Mouse (Mus musculus): ENCODE measurements around the gene Gnb1l.

The Gnb1l gene

GRCm38 (mm10) chr16:18498558-18498990, at the start of gene Gnb1l, which contains the start of gene Rtl10:
Gene Gnb1l (plus strand): TSS chr16:18498713.
Gene Rtl10 (plus strand): TSS chr16:18498901.
- peak; percentile 96 for DNase-seq (ENCODE audit: low spot score)

DNA sequence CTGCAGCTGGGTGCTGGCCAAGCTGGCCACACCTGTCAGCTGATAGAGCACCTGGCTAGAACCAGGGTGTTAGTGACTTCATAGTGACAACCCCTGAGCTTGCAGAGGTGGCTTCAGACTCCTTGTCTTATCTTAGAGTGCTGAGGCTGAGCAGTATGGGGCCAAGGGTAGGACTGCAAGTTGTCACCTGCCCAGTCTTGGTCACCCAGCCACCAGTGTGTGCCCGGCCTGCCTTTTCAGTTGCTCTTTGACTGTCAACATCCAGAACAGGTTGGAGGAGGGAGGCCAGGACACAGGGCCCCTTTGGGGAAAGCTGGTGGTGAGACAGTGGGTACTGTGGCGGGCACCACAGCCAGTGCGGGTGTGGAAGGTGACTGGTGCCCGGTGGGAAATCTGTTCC, 49.5 kb upstream of the Gnb1l start:
- DNase-seq (ENCODE audit: low spot score), result no peak

GRCm38 (mm10) chr16:18451486-18452181, 46.9 kb upstream of the Gnb1l start:
- DNase-seq (ENCODE audit: low spot score), result peak; percentile 54

- DNase-seq (ENCODE audit: low spot score), result no peak
Observed at GRCm38 (mm10) chr16:18452361-18452862, 46.1 kb upstream of the Gnb1l start.

GRCm38 (mm10) chr16:18453846-18454245, 44.7 kb upstream of the Gnb1l start:
- peak; percentile 27 for DNase-seq (ENCODE audit: low spot score)

- no peak for DNase-seq (ENCODE audit: low spot score)
Observed at GRCm38 (mm10) chr16:18455407-18455806, 43.1 kb upstream of the Gnb1l start.

- no peak for DNase-seq (ENCODE audit: low spot score)
Observed at GRCm38 (mm10) chr16:18458661-18459060, 39.9 kb upstream of the Gnb1l start.

GRCm38 (mm10) chr16:18459335-18459954, 39.1 kb upstream of the Gnb1l start:
- DNase-seq (ENCODE audit: low spot score), result peak; percentile 23

GRCm38 (mm10) chr16:18459955-18460370, 38.5 kb upstream of the Gnb1l start:
- peak; percentile 76 for DNase-seq (ENCODE audit: low spot score)

DNA sequence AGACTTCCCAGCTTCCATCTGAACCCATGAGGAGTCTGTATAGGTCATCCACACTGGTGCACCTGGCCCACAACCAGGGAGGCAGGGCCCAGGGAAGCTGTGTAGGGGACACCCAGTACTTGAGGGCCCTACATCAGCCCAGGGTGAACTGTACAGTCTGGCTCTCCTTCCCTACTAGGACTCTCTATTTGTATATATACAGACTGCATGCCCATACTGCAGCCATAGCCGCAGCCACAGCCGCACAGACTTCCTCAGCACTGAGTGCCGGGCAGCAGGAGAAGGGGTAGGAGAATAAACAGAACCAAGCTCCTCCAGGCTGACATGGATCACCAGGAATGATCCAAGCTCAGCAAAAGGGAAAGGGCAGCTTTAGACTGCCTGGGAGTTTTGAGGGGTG, 37.7 kb upstream of the Gnb1l start:
- DNase-seq (ENCODE audit: low spot score), result no peak

DNA sequence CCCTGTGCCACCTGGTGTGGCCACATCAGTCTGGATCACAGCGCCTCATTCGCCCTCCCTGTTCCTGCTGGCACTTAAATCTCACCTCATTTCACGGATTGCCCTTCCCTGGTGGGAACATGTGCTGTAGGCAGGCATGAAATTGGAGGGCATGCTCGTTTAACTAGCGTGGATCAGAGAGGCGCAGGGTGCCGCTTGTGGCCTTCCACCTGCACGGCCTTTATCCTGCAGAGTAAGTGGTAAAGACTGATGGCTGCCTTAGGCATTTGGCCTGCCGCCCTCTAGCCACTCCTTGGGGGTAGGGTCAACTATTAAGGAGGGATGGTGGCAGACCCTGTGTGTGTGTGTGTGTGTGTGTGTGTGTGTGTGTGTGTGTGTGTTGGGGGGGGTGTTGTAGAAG, 36.5 kb upstream of the Gnb1l start:
- DNase-seq (ENCODE audit: low spot score), result no peak

GRCm38 (mm10) chr16:18462598-18462997, 35.9 kb upstream of the Gnb1l start:
- DNase-seq (ENCODE audit: low spot score), result no peak

DNA sequence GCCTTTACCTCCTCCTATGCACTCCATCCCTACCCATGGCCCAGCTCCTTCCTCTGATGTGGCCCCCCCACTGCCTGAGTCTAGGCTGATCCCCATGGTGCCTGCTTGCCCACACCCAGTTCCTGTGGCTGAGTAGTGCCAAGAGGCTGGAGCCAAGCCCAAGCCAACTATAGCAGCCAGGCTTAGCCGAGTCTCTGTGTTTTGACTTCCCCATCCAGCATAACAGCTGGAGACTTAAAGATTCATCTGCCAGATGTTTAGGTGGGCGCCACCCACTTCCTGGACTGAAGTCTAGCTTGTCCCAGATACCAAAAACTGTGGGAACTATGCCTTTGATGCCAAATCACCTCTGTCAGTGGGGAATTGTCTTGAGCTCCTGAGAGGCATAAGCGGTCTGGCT, 34.2 kb upstream of the Gnb1l start:
- no peak for DNase-seq (ENCODE audit: low spot score)

- DNase-seq (ENCODE audit: low spot score), result no peak
Observed at GRCm38 (mm10) chr16:18470829-18471228, 27.7 kb upstream of the Gnb1l start.

GRCm38 (mm10) chr16:18471381-18471955, 27.0 kb upstream of the Gnb1l start:
- DNase-seq (ENCODE audit: low spot score), result no peak

DNA sequence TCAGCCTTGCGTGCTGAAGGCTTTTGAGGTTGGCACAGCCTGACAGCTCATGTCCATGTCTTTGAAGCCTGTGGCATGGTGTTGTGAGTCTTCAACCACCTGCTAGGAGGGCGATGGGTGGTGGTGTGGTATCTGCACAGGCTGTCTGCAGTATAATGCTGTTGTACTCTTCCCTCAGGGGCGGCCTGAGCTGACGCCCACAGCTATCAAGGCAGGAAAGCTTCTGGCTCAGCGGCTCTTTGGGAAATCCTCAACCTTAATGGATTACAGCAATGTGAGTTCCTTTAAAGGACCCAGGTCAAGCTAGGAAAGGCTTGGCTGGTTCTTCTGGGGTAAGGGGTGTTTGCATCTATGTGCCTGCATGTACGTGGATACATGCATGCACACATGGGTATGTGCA, 26.5 kb upstream of the Gnb1l start:
- DNase-seq (ENCODE audit: low spot score), result no peak

GRCm38 (mm10) chr16:18472416-18472815, 26.1 kb upstream of the Gnb1l start:
- DNase-seq (ENCODE audit: low spot score), result peak; percentile 50

DNA sequence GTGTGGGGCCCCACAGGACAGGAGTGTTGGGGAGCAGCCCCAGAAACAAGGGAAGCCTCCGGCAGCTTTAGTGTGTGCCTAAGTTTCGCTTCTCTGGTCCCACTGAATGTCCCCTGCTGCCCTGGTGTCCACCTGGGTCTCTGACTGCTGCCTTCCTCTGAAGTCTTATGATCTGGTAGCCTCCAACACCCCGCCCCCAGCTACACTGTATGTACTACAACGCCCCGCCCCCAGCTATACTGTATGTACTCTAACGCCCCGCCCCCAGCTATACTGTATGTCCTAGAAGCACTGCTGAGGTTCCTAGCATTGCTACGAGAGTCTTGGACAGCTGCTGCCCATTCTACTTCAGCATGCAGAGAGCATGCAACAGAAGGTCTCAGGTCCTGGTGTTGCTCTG, 25.5 kb upstream of the Gnb1l start:
- no peak for DNase-seq (ENCODE audit: low spot score)

GRCm38 (mm10) chr16:18474021-18474420, 24.5 kb upstream of the Gnb1l start:
- DNase-seq (ENCODE audit: low spot score), result no peak

DNA sequence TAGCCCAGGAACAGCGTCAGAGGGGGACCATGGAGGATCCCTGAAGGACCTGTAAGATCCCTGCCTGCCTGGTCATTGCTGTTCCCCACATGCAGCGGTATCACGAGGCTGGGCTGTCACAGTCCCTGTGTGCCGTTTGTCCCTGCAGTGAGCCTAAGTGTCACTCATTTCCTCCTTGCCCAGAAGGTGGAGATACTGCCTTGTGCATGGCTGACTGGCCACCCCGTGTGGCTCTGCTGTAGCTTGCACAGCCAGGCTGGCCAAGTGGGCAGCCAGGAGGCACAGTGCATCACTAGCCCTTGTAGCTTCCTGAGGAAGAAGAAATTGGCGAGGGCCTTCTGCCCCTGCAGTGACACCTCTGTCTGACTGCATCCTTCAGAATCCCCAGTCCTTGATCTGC, 20.5 kb upstream of the Gnb1l start:
- DNase-seq (ENCODE audit: low spot score), result no peak

GRCm38 (mm10) chr16:18479667-18480066, 18.8 kb upstream of the Gnb1l start:
- peak; percentile 58 for DNase-seq (ENCODE audit: low spot score)

- DNase-seq (ENCODE audit: low spot score), result no peak
Observed at GRCm38 (mm10) chr16:18480933-18481485, 17.5 kb upstream of the Gnb1l start.

DNA sequence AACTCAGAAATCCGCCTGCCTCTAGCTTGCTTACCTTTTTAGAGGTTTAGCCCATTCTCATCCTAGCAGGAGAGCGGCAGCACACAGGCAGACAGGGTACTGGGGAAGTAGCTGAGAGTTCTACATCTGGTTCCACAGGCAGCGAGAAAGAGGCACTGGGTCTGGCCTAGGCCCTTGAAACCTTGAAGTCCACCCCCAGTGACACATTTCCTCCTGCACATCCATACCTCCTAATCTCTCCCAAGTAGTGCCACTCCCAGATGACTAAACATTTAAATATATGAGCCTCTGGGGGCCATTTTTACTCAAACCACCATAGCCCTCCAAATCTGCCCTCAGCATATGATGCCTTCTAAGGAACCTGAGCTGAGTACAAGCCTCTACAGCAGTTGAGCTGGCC, 16.1 kb upstream of the Gnb1l start:
- DNase-seq (ENCODE audit: low spot score), result no peak
